Mouse (Mus musculus) heart, embryonic 15.5 days (tissue): Measurements from ENCODE around the gene Car4. TPM values are rescaled to one million over a fixed set of nuclear protein-coding genes. Genes with fewer than 3 reads are reported as not detected.

Experiments
- ATAC-seq: fragments of 200-750 bp; cut with Nextera tagmentation; replicated peaks from 2 replicates; pipeline ENCODE4 v1.8.0; 2017; ENCODE audit warnings: low read depth, moderate TSS enrichment; ENCODE audit not compliant: insufficient number of reproducible peaks, insufficient read depth, low FRiP score
- H3K27ac ChIP-seq: fragments of 300-500 bp; sonication (generic); 2 replicates; pipeline ENCODE4 v1.5.1; 2015; ENCODE audit warnings: mild to moderate bottlenecking, inconsistent platforms
- H3K27me3 ChIP-seq: fragments of 300-500 bp; sonication (generic); 2 replicates; pipeline ENCODE4 v1.6.1; 2015; ENCODE audit warnings: inconsistent platforms
- H3K36me3 ChIP-seq: fragments of 300-500 bp; sonication (generic); 2 replicates; pipeline ENCODE4 v1.6.1; 2015; ENCODE audit warnings: mild to moderate bottlenecking, inconsistent platforms
- H3K4me1 ChIP-seq: fragments of 300-500 bp; sonication (generic); replicated peaks from 2 replicates; pipeline ENCODE4 v1.6.1; 2015; ENCODE audit warnings: inconsistent platforms
- H3K4me2 ChIP-seq: fragments of 300-500 bp; sonication (generic); 2 replicates; pipeline ENCODE4 v1.6.1; 2015; ENCODE audit warnings: inconsistent platforms, mild to moderate bottlenecking, moderate library complexity
- H3K4me3 ChIP-seq: fragments of 300-500 bp; sonication (generic); 2 replicates; pipeline ENCODE4 v1.5.1; 2015; ENCODE audit warnings: mild to moderate bottlenecking, inconsistent platforms
- H3K9ac ChIP-seq: fragments of 300-500 bp; sonication (generic); 2 replicates; pipeline ENCODE4 v1.6.1; 2015; ENCODE audit warnings: mild to moderate bottlenecking, inconsistent platforms
- H3K9me3 ChIP-seq: fragments of 300-500 bp; sonication (generic); replicated peaks from 2 replicates; pipeline ENCODE4 v1.6.1; 2016; ENCODE audit warnings: inconsistent platforms
- WGBS: fragments of 180-500 bp; shearing (Covaris S2); methylation state at CpG from one replicate; pipeline ENCODE4 v1.1.7; 2015; ENCODE audit warnings: mixed read lengths; 5-methylcytosine and 5-hydroxymethylcytosine counted together
- polyA plus RNA-seq: library from polyadenylated mRNA; unstranded; fragments of >200 nt; fragmentation: Nextera tagmentation; extraction: Ambion mirVana; gene quantifications from 2 replicates; pipeline ENCODE4 v1.2.1, GENCODE M21; 2015

Gene Car4
- polyA plus RNA-seq, 1 experiment from 2014 or later, result 0.60 TPM

DNA sequence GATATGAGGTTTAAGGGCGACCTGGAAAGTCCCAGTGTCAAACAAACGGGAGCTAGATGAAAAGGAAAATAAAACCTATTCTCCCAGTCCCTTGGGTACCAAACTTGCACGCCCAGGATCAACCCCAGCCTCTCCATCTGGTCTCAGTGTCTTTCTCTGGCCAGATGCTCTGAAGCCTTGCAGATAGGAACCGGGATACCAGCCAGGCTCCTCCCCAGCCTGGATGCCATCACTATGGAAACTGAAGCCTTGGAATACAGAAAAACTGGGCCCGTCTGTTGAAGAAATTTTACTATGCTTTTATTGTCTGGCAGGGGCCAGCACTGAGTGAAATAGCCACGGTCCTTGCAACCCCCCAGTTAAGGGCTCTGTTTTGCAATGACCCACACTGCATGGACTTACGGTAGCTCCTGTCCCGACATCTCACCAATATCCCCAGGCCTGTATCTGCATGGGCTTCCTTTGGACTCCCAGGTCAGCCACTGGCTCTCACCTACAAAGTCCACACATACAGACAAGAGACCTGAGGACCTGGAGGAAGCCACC is 18.0 kb upstream of the Car4 start:
- 52% methylated on average over 8 of the region's 8 CpGs for WGBS
- Histone ChIP-seq H3K4me3 (no peak overlapping the region), H3K9ac (no peak overlapping the region), H3K4me2 (no peak overlapping the region), H3K27me3 (peaks cover 20% of the 10 kb centered on the region), H3K9me3 (no peaks in the 10 kb centered on the region), H3K27ac (no peak overlapping the region), H3K4me1 (no peaks in the 10 kb centered on the region; the same call in none of the 2 replicates), H3K36me3 (no peaks in the 10 kb centered on the region)
- ATAC-seq, result no peak

DNA sequence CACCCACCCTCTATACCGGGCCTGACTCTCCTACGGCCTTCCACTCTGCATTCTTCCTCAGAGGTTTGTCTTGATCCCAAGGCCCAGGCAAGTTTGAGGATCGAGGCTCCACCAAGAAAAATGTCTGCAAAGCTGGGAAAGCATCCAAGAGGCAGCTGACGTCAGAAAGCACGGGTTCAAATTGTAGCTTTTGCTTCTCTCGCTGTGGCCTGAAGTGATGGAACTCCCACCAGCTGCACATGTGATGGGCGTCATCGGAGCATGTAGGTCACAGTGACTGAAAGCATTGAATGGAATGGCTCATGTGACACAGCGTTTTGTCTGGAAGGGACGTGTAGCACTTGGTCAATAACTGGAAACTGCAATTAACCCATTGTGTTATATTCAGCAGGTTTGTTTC is 17.4 kb upstream of the Car4 start:
- peaks cover 26% of the 10 kb centered on the region for H3K27me3 ChIP-seq
- H3K36me3 ChIP-seq, result no peaks in the 10 kb centered on the region
- no peak overlapping the region for H3K27ac ChIP-seq
- H3K4me2 ChIP-seq, result no peak overlapping the region
- H3K9me3 ChIP-seq, result no peaks in the 10 kb centered on the region
- H3K4me3 ChIP-seq, result no peak overlapping the region
- no peak overlapping the region for H3K9ac ChIP-seq
- no peaks in the 10 kb centered on the region; the same call in none of the 2 replicates for H3K4me1 ChIP-seq
- no peak for ATAC-seq
- WGBS, result 78% methylated on average over 10 of the region's 10 CpGs

- Histone ChIP-seq H3K4me1 (no peaks in the 10 kb centered on the region; the same call in none of the 2 replicates), H3K36me3 (no peaks in the 10 kb centered on the region), H3K4me2 (no peak overlapping the region), H3K9me3 (no peaks in the 10 kb centered on the region), H3K27ac (no peak overlapping the region), H3K9ac (no peak overlapping the region), H3K27me3 (peaks cover 39% of the 10 kb centered on the region), H3K4me3 (no peak overlapping the region)
- WGBS, result 0% methylated on average over 15 of the region's 15 CpGs
- no peak for ATAC-seq
These were observed 13.6 kb upstream of the Car4 start for GRCm38 (mm10) chr11:84943948-84944347.

DNA sequence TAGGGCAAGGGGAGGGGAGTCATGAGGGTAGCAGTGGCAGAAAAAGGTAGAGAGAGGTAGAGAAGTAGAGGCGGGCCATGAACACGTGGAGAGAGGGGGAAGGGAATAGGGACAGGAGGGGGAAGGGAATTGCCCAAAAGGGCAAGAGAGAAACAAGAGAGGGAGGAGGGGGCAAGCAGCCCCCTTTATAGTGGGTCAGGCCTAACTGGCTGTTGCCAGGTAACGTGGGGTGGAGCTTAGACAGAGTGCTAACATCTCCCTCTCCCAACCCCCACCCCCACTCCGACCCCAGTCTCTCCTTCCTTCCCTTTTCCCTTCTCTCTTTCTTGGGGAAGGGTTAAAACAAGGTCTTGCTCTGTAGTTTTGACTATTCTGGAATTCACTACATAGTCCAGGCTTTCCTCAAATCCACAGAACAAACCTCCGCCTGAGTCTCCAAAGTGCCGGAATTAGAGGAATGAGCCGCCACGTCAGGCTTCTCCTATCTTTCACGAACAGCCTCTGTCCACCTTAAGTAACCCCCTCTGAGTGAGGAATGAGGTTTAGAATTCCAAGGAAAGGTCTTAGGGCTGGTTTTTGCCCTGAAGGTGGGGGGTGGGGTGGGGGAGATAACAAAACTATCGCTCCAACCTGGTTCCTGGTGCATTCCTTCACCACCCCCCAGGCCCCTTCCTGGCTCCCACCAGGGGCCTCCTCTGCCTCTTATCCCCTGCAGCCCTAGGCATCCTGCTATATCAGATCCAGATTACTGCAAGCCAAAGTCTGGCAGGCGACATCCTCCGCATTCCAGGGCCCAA is 12.7 kb upstream of the Car4 start:
- Histone ChIP-seq H3K36me3 (no peaks in the 10 kb centered on the region), H3K4me3 (no peak overlapping the region), H3K4me2 (no peak overlapping the region), H3K27ac (no peak overlapping the region), H3K4me1 (no peaks in the 10 kb centered on the region; the same call in none of the 2 replicates), H3K9ac (no peak overlapping the region), H3K9me3 (no peaks in the 10 kb centered on the region), H3K27me3 (peaks cover 39% of the 10 kb centered on the region)
- ATAC-seq, result no peak
- under 1% methylated on average over 12 of the region's 12 CpGs for WGBS

DNA sequence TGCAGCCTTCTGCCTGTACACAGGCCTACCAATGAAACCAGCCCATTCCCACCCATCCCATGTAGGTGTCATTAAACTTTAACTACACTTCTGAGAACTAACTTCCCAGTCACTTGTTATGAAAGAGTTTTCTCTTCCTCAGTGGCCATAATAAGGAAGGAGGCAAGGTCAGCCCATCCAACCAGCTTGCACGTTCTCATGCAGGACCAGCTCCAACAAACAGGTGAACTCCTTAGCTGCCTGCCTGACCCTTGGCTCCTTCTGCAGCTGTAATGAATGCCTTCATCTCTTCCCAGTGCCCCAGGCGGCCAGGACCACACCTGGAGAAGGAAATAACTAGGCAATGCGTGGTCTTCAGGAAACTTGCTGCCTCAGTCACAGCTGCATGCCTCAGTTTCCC is 11.7 kb upstream of the Car4 start:
- H3K36me3 ChIP-seq, result no peaks in the 10 kb centered on the region
- no peak overlapping the region for H3K4me2 ChIP-seq
- H3K9me3 ChIP-seq, result no peaks in the 10 kb centered on the region
- peaks cover 35% of the 10 kb centered on the region for H3K27me3 ChIP-seq
- no peak overlapping the region for H3K9ac ChIP-seq
- H3K4me3 ChIP-seq, result no peak overlapping the region
- H3K4me1 ChIP-seq, result no peaks in the 10 kb centered on the region; the same call in none of the 2 replicates
- WGBS, result 44% methylated on average over 3 of the region's 3 CpGs
- no peak overlapping the region for H3K27ac ChIP-seq
- no peak for ATAC-seq

- Histone ChIP-seq H3K9me3 (no peaks in the 10 kb centered on the region), H3K4me1 (no peaks in the 10 kb centered on the region; the same call in none of the 2 replicates), H3K9ac (no peak overlapping the region), H3K27me3 (peaks cover 35% of the 10 kb centered on the region), H3K36me3 (no peaks in the 10 kb centered on the region), H3K4me3 (no peak overlapping the region), H3K27ac (no peak overlapping the region), H3K4me2 (no peak overlapping the region)
- ATAC-seq, result no peak
- 77% methylated on average over 6 of the region's 6 CpGs for WGBS
These were observed 10.4 kb upstream of the Car4 start for GRCm38 (mm10) chr11:84947206-84947605.

GRCm38 (mm10) chr11:84948114-84948513 is 9.5 kb upstream of the Car4 start:
- H3K27me3 ChIP-seq, result peaks cover 33% of the 10 kb centered on the region
- WGBS, result 50% methylated on average over 3 of the region's 3 CpGs
- no peaks in the 10 kb centered on the region; the same call in none of the 2 replicates for H3K4me1 ChIP-seq
- H3K9me3 ChIP-seq, result no peaks in the 10 kb centered on the region
- H3K9ac ChIP-seq, result no peak overlapping the region
- H3K27ac ChIP-seq, result no peak overlapping the region
- H3K4me2 ChIP-seq, result no peak overlapping the region
- ATAC-seq, result no peak
- no peak overlapping the region for H3K4me3 ChIP-seq
- no peaks in the 10 kb centered on the region for H3K36me3 ChIP-seq

GRCm38 (mm10) chr11:84948526-84948925 is 9.1 kb upstream of the Car4 start:
- Histone ChIP-seq H3K4me1 (no peaks in the 10 kb centered on the region; the same call in none of the 2 replicates), H3K36me3 (no peaks in the 10 kb centered on the region), H3K9me3 (no peaks in the 10 kb centered on the region), H3K9ac (no peak overlapping the region), H3K4me2 (no peak overlapping the region), H3K27me3 (peaks cover 29% of the 10 kb centered on the region), H3K27ac (no peak overlapping the region), H3K4me3 (no peak overlapping the region)
- no peak for ATAC-seq
- WGBS, result 37% methylated on average over 3 of the region's 3 CpGs

DNA sequence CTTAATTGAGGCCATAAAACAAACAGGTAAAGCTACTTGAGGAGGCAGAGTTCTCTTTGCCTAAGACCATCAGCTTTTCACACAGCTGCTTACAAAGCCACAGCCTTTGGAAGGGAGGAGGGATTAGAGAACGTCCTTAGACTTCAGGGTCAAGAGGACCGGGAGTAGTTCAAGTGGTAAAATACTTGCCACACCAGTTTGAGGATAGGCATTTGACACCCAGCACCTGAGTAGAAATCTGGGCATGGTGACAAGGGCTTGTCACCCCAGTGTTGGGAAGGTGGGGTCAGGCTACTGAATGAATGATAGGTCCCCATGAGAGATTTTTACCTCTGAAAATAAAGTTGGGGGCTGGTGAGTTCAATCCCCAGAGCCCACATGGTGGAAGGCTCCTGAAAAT is 5.0 kb upstream of the Car4 start:
- ATAC-seq, result no peak

DNA sequence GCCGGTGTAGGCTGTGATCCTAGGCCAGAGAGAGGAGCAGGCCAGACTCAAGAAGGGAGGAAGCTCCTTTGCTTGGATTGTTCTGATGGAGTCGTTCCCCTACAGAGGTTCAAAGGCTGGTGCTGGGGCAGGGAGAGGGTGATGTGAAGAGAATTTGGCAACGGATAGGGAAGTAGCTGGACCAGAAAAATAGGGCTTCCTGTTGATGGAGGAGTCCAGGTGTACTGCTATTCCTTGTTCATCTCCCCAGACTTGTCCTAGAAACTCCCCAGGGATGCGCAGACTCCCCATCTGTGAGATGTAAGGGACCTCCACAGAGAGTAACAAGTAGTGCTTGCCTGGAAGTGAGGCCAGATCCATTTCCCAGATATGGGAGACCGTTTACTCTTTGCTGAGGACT is 1.2 kb upstream of the Car4 start:
- no peaks in the 10 kb centered on the region for H3K9me3 ChIP-seq

More for the DNA sequence above, 5.0 kb upstream of the Car4 start:
- no peaks in the 10 kb centered on the region for H3K9me3 ChIP-seq
- H3K9ac ChIP-seq, result no peak overlapping the region
- 27% methylated on average over 2 of the region's 2 CpGs for WGBS
- peaks cover 19% of the 10 kb centered on the region for H3K27me3 ChIP-seq
- H3K4me2 ChIP-seq, result no peak overlapping the region
- no peaks in the 10 kb centered on the region for H3K36me3 ChIP-seq
- no peak overlapping the region for H3K4me3 ChIP-seq
- H3K27ac ChIP-seq, result no peak overlapping the region
- peaks cover 5% of the 10 kb centered on the region for H3K4me1 ChIP-seq

DNA sequence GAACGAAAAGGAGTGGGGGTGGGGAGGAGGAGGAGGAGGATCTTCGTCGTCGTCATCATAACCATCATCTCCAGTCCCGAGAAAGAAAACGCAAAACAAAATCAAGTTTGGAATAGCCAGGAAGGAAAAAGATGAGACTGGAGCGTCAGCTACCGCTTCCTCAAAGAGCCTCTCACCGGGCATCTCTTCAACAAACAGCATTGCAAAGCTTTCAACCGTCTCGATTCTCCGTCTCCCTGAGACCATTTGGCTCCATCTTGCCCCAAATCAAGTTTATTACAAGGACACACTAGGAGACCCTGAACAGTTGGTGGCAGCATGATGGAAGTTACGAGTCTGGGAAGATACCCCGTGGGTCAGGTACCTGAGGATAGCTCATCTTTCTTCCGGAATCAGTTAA is 415 bp upstream of the Car4 start:
- Histone ChIP-seq H3K27me3 (peaks cover 45% of the 10 kb centered on the region), H3K36me3 (no peaks in the 10 kb centered on the region), H3K4me2 (peak overlapping the region; percentile 61), H3K4me3 (peak overlapping the region; percentile 40), H3K27ac (no peak overlapping the region), H3K9ac (no peak overlapping the region), H3K9me3 (no peaks in the 10 kb centered on the region), H3K4me1 (peaks cover 29% of the 10 kb centered on the region)
- ATAC-seq, result no peak
- WGBS, result 4% methylated on average over 15 of the region's 15 CpGs

More for the DNA sequence above, 1.2 kb upstream of the Car4 start:
- H3K4me3 ChIP-seq, result no peak overlapping the region
- H3K9ac ChIP-seq, result no peak overlapping the region
- H3K27ac ChIP-seq, result no peak overlapping the region
- H3K27me3 ChIP-seq, result peaks cover 45% of the 10 kb centered on the region
- ATAC-seq, result no peak
- H3K4me1 ChIP-seq, result peaks cover 29% of the 10 kb centered on the region
- H3K36me3 ChIP-seq, result no peaks in the 10 kb centered on the region
- H3K4me2 ChIP-seq, result no peak overlapping the region
- WGBS, result 29% methylated on average over 5 of the region's 5 CpGs

DNA sequence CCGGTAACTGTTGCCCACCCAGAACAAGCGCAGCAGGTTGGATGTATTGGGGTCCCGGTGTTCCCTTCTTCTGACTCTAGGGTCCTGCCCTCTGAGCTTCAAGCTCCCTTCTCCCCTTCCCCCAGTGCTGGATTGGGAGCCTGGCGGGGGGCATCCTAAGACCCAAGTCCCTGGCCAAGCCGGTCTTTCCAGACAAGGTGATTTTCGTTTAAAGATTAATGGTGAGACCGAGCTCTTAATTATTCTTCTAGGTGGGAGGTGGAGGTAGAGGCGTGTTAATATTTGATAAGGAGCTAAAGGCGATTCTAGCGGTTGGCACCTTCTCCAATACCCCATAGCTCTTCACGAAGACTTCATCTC is 665 bp downstream of the Car4 start:
- peaks cover 29% of the 10 kb centered on the region for H3K4me1 ChIP-seq
- no peak overlapping the region for H3K9ac ChIP-seq
- no peaks in the 10 kb centered on the region for H3K9me3 ChIP-seq
- H3K4me2 ChIP-seq, result peak overlapping the region; percentile 61
- no peak for ATAC-seq
- H3K27ac ChIP-seq, result no peak overlapping the region
- WGBS, result 4% methylated on average over 11 of the region's 11 CpGs
- no peaks in the 10 kb centered on the region for H3K36me3 ChIP-seq
- peaks cover 45% of the 10 kb centered on the region for H3K27me3 ChIP-seq
- peak overlapping the region; percentile 40 for H3K4me3 ChIP-seq
